Mouse (Mus musculus) liver, adult 2 months (tissue): ENCODE data around the gene 1700019D03Rik.

Experiments used
- CTCF ChIP-seq: fragments of 200-500 bp; IDR thresholded peaks from 2 replicates; pipeline ENCODE4 v1.5.1; 2011; ENCODE audit warnings: low read depth, low read length, control low read depth
- POLR2A ChIP-seq: fragments of 200-500 bp; IDR thresholded peaks from 2 replicates; pipeline ENCODE4 v1.6.1; 2011; ENCODE audit warnings: low read length, control low read depth; ENCODE audit not compliant: insufficient read depth; ENCODE audit errors: extremely low read depth

DNA sequence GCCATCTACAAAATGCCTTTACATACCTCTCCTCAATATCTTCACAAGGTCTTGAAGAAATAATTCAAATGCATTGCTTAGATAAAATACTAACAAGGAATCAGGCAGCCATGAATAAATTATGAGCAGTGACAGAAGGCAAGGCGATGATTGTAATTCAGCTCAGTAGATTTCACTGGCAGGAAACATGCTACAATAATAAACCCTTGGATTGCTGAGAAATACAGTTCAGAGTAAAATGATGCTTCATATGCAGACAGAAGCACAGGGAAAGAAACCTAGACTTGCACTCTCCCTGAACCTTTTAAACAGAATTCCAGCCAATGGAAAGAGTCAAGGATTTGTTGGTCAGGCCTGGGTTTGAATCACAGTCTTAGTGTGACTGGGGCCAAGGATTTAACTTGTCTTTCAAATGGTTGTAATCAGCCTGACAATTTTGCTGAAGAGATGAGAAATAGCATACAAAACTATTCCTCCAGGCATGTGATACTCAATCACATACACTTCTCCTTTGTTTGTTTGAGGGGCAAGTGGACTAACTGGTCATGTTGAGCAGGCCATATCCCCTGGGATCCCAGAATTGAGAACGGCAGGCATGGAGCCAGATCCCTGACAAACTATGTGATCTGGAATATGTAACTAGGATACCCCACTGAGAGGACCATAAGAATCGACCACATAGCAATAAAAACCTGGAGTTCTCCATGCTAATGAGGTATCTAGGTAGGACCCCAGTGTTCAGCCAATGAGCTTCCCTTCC, 1.1 kb downstream of the 1700019D03Rik start:
- TF ChIP-seq CTCF: no peak
- TF ChIP-seq POLR2A: no peak
